Mouse (Mus musculus) kidney, adult 2 months (tissue): ENCODE measurements at regions not wholly inside any gene's neighbourhood (a gene's known extent, or its start where the extent isn't known, plus 50 kb on each side); places are given as distances from the start of the nearest gene placed in this dataset.

ENCODE experiments used
- DNase-seq: peaks from one replicate; pipeline ENCODE4 v3.0.0; 2021
- H3K27ac ChIP-seq: fragments of 200-500 bp; 2 replicates; pipeline ENCODE4 v1.5.1; 2012; ENCODE audit warnings: low read depth, low read length, control low read depth, inconsistent platforms; ENCODE audit not compliant: insufficient read depth
- H3K27me3 ChIP-seq: fragments of 200-500 bp; replicated peaks from 2 replicates; pipeline ENCODE4 v1.6.1; 2012; ENCODE audit warnings: mild to moderate bottlenecking, moderate library complexity, low read length, inconsistent platforms; ENCODE audit not compliant: control insufficient read depth, insufficient read depth
- H3K36me3 ChIP-seq: fragments of 200-500 bp; 2 replicates; pipeline ENCODE4 v1.6.1; 2012; ENCODE audit warnings: mild to moderate bottlenecking, moderate library complexity, low read length, inconsistent platforms; ENCODE audit not compliant: control insufficient read depth, insufficient read depth
- H3K4me1 ChIP-seq: fragments of 200-500 bp; 2 replicates; pipeline ENCODE4 v1.6.1; 2011; ENCODE audit warnings: low read length; ENCODE audit not compliant: control insufficient read depth, insufficient read depth
- H3K4me3 ChIP-seq: fragments of 200-500 bp; 2 replicates; pipeline ENCODE4 v1.5.1; 2011; ENCODE audit warnings: mild to moderate bottlenecking, low read depth, low read length, control low read depth; ENCODE audit not compliant: insufficient read depth
- CTCF ChIP-seq: fragments of 200-500 bp; conservative IDR thresholded peaks from 2 replicates; pipeline ENCODE4 v1.5.1; 2011; ENCODE audit warnings: low read depth, mild to moderate bottlenecking, control low read depth, low read length, moderate library complexity, mixed read lengths; ENCODE audit not compliant: insufficient read depth, insufficient read length
- POLR2A ChIP-seq: fragments of 200-500 bp; IDR thresholded peaks from one replicate; pipeline ENCODE4 v1.6.1; 2011; ENCODE audit warnings: low read depth, low read length, control low read depth
- WGBS: fragments of 180-500 bp; shearing (Covaris S2); methylation state at CpG from one replicate; pipeline ENCODE4 v1.1.7; 2018; 5-methylcytosine and 5-hydroxymethylcytosine counted together

DNA sequence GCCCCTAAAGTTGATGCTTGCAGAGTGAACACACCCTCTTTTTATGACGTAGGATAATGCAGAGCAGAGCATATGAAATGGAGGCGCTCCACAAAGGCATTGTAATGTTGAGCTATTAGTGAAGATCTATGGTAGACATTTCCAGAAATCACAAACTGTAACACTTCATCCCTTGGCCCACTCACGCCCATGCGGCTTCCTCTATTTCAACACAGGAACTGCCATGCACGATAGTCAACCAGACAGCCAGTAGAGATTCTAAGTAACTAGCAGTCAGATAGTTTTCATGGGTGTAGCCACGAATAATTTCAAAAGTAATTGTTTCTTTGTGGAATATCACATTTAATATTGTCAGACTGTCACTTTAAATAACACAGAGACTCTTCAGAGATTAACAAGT is 141.6 kb upstream of the Slc16a7 start:
- WGBS: 81% methylated on average over 6 of the region's 6 CpGs
- TF ChIP-seq CTCF (no peak), POLR2A (no peak)
- DNase-seq: no peak
- Histone ChIP-seq H3K27me3 (no peaks in the 10 kb centered on the region), H3K27ac (no peak overlapping the region), H3K36me3 (no peaks in the 10 kb centered on the region), H3K4me1 (no peaks in the 10 kb centered on the region), H3K4me3 (no peak overlapping the region)

DNA sequence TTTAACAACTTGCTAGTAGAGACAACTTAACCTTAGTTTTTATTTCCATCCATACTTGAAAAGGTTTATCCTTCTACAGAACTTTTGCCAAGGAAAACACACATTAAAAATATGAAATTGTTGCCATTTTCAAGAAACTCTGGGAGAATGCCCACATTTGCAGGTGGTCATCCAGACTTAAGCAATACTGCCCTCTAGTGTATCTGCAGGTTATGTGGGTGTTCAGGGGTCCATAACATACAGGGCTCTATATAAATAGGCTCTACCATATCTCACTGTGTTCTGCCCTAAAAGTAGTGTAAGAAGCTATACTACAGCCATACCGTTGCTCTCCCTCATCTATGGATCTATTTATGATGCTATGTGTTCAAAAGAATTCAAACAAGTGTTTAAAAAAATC is 149.1 kb upstream of the Slc16a7 start:
- Histone ChIP-seq H3K27me3 (no peaks in the 10 kb centered on the region; the same call in 1 of the 2 replicates), H3K4me1 (no peaks in the 10 kb centered on the region), H3K4me3 (no peak overlapping the region), H3K27ac (no peak overlapping the region), H3K36me3 (no peaks in the 10 kb centered on the region)
- WGBS: 24% methylated on average over 1 of the region's 1 CpGs
- DNase-seq: peak; percentile 45
- TF ChIP-seq CTCF (peak; percentile 18; the same call in 1 of the 2 replicates), POLR2A (no peak)

DNA sequence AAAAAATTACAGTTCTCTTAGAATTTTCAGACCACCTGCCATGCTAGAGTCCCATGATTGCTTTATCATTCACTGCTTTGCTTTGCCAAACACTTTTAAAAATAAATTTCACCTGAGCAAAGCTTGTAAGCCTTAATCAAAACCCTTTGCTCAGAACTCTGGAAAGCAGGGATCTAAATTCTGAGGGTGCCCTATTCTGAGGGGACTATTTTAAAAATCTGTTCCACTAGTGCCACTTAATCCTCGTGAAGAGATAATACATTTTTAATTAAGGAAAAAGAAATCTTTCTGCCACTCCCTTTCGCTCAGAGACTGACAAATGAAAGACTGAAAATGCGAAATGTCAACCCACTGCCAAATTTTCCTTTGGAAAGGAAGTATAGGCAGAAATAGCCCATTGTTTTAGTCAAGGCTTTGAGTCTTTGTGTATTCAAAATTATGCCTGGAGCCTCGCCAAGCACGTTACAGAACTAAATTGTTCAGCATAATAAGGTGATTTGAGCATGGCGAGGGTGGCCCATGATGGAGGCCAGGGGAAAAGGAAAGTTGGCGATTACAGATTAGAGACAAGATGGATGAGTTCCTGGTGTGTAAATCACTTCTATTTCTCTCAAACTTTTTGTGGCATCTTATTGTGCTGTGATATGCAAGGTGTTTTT is 197.4 kb upstream of the Slc16a7 start:
- no peak overlapping the region for H3K27ac ChIP-seq

GRCm38 (mm10) chr10:125593006-125593405 is 203.7 kb upstream of the Slc16a7 start:
- WGBS: 86% methylated on average over 5 of the region's 5 CpGs
- no peak overlapping the region for H3K27ac ChIP-seq
- H3K4me1 ChIP-seq: no peaks in the 10 kb centered on the region
- TF ChIP-seq POLR2A: no peak
- TF ChIP-seq CTCF: no peak
- H3K36me3 ChIP-seq: no peaks in the 10 kb centered on the region
- H3K27me3 ChIP-seq: no peaks in the 10 kb centered on the region
- no peak for DNase-seq
- H3K4me3 ChIP-seq: no peak overlapping the region

More for the DNA sequence above, 197.4 kb upstream of the Slc16a7 start:
- TF ChIP-seq POLR2A (no peak), CTCF (no peak)
- Histone ChIP-seq H3K36me3 (no peaks in the 10 kb centered on the region), H3K4me1 (no peaks in the 10 kb centered on the region), H3K4me3 (no peak overlapping the region), H3K27me3 (no peaks in the 10 kb centered on the region)
- DNase-seq: no peak
- WGBS: 62% methylated on average over 7 of the region's 7 CpGs

DNA sequence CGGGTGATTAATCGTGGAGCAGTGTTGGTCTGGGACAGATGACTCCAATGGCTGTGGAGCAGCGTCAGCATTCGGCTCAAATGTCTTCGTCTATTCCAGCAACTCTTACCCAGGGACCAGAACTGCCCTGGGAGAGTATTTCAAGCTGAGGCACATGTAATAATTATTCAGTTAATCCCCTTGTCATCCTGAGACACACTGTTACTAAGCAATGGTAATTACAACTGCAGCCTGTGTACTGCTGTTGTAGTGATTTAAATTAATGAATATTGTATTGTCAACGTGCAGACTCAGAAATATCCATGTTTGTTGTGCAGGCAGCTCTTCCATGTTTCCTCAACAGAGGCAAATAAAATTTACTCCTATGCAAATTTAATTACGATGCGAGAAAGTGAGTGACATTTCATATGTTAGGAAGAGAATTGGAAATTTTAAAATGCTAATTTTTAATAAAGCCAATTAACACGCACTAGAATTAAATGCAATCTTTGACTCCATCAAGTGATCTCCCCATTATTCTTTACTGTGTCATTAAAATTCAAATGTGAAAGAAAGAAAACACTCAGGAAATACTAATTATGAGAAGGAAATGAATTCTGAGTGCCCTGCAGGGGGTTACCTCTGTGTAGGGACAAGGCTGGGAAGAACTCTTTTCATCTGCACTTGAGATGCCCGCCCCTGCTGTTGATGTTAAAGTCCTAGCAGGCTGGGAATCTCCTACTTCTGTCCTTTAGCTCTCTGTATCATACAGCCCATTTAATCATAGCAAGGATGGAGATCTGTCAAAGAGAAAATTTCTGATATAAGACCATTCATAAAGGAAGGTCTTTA is 218.7 kb upstream of the Slc16a7 start:
- Histone ChIP-seq H3K27me3 (no peaks in the 10 kb centered on the region), H3K36me3 (no peaks in the 10 kb centered on the region), H3K4me3 (no peak overlapping the region), H3K27ac (no peak overlapping the region), H3K4me1 (peaks cover 3% of the 10 kb centered on the region; the same call in 1 of the 2 replicates)
- no peak for DNase-seq
- no peak for TF ChIP-seq POLR2A
- no peak for TF ChIP-seq CTCF
- WGBS: 62% methylated on average over 10 of the region's 10 CpGs

DNA sequence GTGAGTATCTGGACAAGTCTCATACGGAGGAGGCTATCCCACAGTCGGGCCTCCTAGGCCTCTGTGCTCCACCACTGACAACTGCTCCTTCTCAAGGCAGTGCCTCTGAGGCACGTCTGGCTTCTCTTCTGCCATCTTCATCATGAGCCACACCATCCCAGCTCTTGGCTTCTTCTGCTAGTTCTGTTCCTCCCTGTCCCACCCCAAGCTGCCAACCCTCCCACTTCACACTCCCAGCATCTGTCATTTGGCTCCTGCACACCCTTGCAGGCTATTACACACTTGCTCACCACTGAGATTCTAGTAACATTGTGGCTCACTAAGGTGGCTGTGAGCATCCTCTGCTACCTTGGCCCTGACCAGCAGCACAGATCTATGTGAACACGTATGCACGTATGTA is 221.1 kb upstream of the Slc16a7 start:
- H3K4me1 ChIP-seq: peaks cover 3% of the 10 kb centered on the region; the same call in 1 of the 2 replicates
- no peak for TF ChIP-seq POLR2A
- TF ChIP-seq CTCF: no peak
- WGBS: 85% methylated on average over 5 of the region's 5 CpGs
- no peak overlapping the region for H3K4me3 ChIP-seq
- H3K27ac ChIP-seq: no peak overlapping the region
- DNase-seq: no peak
- no peaks in the 10 kb centered on the region for H3K27me3 ChIP-seq
- H3K36me3 ChIP-seq: no peaks in the 10 kb centered on the region

DNA sequence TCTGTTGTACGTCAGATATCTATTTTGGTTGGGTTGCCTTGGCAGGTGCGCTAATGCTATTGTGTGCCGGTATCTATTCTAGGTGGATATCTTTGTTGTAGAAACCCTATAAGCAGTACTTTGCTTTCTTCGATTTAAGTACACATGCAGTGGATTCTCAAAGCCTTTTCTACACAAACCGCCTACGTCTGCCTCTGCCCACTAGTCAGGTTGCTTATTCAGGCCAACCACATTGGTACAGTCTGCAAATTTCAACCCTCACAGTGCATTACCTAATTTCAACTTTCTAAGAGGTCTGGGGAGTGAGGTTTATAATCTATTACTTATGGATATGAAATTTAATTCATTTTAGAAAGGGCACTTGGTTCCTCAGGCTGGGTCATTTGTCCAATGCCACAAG is 223.5 kb upstream of the Slc16a7 start:
- WGBS: 97% methylated on average over 6 of the region's 6 CpGs
- DNase-seq: no peak

More for the DNA sequence above, 223.5 kb upstream of the Slc16a7 start:
- Histone ChIP-seq H3K27me3 (no peaks in the 10 kb centered on the region), H3K4me3 (no peak overlapping the region), H3K36me3 (no peaks in the 10 kb centered on the region), H3K27ac (no peak overlapping the region), H3K4me1 (peaks cover 3% of the 10 kb centered on the region; the same call in 1 of the 2 replicates)
- TF ChIP-seq POLR2A: no peak
- TF ChIP-seq CTCF: no peak
